Mouse (Mus musculus): ENCODE results near the gene Mitf.

- TF ChIP-seq CTCF (IDR thresholded peaks at IDR 0.05; ENCODE audit: borderline replicate concordance, insufficient read depth, low read depth, low read length) (no peak), POLR2A (IDR thresholded peaks at IDR 0.05; ENCODE audit: borderline replicate concordance, insufficient read depth, low read length) (no peak)
Observed at GRCm38 (mm10) chr6:97918051-97918450, 111.2 kb downstream of the Mitf start.

Data from cerebellum, adult 2 months (tissue).